Mouse (Mus musculus) kidney, postnatal 0 days (tissue): Measurements from ENCODE around the gene Idnk. TPM values are rescaled to one million over a fixed set of nuclear protein-coding genes. Genes with fewer than 3 reads are reported as not detected.

Experiments used
- ATAC-seq: fragments of 200-750 bp; cut with Nextera tagmentation; replicated peaks from 2 replicates; pipeline ENCODE4 v1.8.0; 2017; ENCODE audit warnings: low read depth, moderate number of reproducible peaks, moderate TSS enrichment, moderate library complexity; ENCODE audit not compliant: low FRiP score
- DNase-seq: peaks from one replicate; pipeline ENCODE4 v3.0.0-alpha.2; 2016; ENCODE audit warnings: low spot score
- H3K27ac ChIP-seq: fragments of 300-500 bp; sonication (generic); 2 replicates; pipeline ENCODE4 v1.5.1; 2014; ENCODE audit warnings: mild to moderate bottlenecking
- H3K27me3 ChIP-seq: fragments of 300-500 bp; sonication (generic); 2 replicates; pipeline ENCODE4 v1.6.1; 2014; ENCODE audit warnings: low read length, mixed read lengths; ENCODE audit not compliant: insufficient read depth
- H3K36me3 ChIP-seq: fragments of 300-500 bp; sonication (generic); 2 replicates; pipeline ENCODE4 v1.6.1; 2014; ENCODE audit warnings: low read length, mixed read lengths; ENCODE audit not compliant: insufficient read depth
- H3K4me1 ChIP-seq: fragments of 300-500 bp; sonication (generic); replicated peaks from 2 replicates; pipeline ENCODE4 v1.6.1; 2014; ENCODE audit warnings: antibody characterized with exemption, low read length, mixed read lengths; ENCODE audit not compliant: insufficient read depth
- H3K4me2 ChIP-seq: fragments of 300-500 bp; sonication (generic); 2 replicates; pipeline ENCODE4 v1.6.1; 2014; ENCODE audit warnings: mild to moderate bottlenecking, low read length, moderate library complexity, mixed read lengths
- H3K4me3 ChIP-seq: fragments of 300-500 bp; sonication (generic); replicated peaks from 2 replicates; pipeline ENCODE4 v1.5.1; 2014; ENCODE audit warnings: low read depth, low read length
- H3K9ac ChIP-seq: fragments of 300-500 bp; sonication (generic); 2 replicates; pipeline ENCODE4 v1.6.1; 2014; ENCODE audit warnings: low read depth, low read length
- H3K9me3 ChIP-seq: fragments of 300-500 bp; sonication (generic); replicated peaks from 2 replicates; pipeline ENCODE4 v1.6.1; 2016; ENCODE audit warnings: low read length, inconsistent platforms, mixed read lengths
- CTCF ChIP-seq: IDR thresholded peaks from 2 replicates; pipeline ENCODE4 v1.5.1; 2016; ENCODE audit warnings: antibody characterized with exemption, low read depth, mild to moderate bottlenecking, moderate library complexity
- WGBS: fragments of 180-500 bp; shearing (Covaris S2); extraction: QIAGEN DNeasy Blood & Tissue Kit; methylation state at CpG from one replicate; pipeline ENCODE4 v1.1.7; 2014; 5-methylcytosine and 5-hydroxymethylcytosine counted together
- polyA plus RNA-seq: library from polyadenylated mRNA; unstranded; fragments of >200 nt; fragmentation: Nextera tagmentation; extraction: Ambion mirVana; gene quantifications from 2 replicates; pipeline ENCODE4 v1.2.1, GENCODE M21; 2015

The Idnk gene
- polyA plus RNA-seq, 1 experiment from 2014 or later = 48.5 TPM

DNA sequence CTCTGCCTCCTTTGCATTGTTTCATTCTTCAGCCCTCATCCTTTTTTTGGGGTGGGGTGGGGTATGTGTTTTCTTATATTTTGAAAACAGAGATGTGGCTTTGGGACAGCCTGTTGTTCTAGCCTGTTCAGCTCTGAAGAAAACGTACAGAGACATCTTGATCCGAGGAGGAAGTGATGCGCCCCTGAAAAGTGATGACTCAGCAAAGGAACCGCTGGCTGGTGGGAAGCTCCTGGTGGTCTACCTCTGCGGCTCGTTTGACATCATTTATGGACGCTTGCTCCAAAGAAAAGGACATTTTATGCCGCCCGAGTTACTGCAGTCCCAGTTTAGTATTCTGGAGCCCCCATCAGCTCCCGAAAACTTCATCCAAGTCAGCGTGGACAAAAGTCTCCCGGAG is 5.9 kb downstream of the Idnk start:
- TF ChIP-seq CTCF = no peak
- Histone ChIP-seq H3K4me1 (no peaks in the 10 kb centered on the region), H3K4me2 (no peak overlapping the region), H3K9ac (no peak overlapping the region), H3K27ac (no peak overlapping the region), H3K9me3 (no peaks in the 10 kb centered on the region), H3K4me3 (no peak overlapping the region), H3K27me3 (no peaks in the 10 kb centered on the region), H3K36me3 (peaks cover 16% of the 10 kb centered on the region)
- WGBS = 93% methylated on average over 12 of the region's 12 CpGs
- no peak for ATAC-seq
- no peak for DNase-seq

DNA sequence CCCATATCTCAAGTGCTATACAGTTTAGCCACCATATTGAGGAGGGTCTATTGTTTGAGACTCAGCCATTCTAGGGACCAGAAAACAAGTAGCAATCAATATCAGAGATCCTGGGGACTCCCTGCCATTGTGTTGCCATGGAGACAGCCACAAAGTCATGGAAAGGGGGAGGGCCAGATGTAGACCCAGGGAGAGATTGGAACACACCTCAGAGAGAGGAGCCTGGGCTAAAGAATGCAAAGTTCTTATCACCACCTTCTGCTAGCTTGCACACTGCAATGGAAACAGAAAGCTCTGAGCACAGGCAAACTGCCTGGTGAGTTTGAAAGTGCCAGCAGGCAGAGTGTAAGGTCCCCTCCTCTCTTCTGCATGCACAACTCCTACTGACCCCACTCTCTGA is 10.7 kb downstream of the Idnk start:
- peaks cover 16% of the 10 kb centered on the region; the same call in 1 of the 2 replicates for H3K36me3 ChIP-seq
- no peak for TF ChIP-seq CTCF
- H3K27ac ChIP-seq = no peak overlapping the region
- H3K4me1 ChIP-seq = no peaks in the 10 kb centered on the region
- no peak overlapping the region for H3K9ac ChIP-seq
- H3K4me2 ChIP-seq = no peak overlapping the region
- DNase-seq (no peak), ATAC-seq (no peak)
- no peaks in the 10 kb centered on the region for H3K9me3 ChIP-seq
- H3K27me3 ChIP-seq = no peaks in the 10 kb centered on the region
- H3K4me3 ChIP-seq = no peak overlapping the region

DNA sequence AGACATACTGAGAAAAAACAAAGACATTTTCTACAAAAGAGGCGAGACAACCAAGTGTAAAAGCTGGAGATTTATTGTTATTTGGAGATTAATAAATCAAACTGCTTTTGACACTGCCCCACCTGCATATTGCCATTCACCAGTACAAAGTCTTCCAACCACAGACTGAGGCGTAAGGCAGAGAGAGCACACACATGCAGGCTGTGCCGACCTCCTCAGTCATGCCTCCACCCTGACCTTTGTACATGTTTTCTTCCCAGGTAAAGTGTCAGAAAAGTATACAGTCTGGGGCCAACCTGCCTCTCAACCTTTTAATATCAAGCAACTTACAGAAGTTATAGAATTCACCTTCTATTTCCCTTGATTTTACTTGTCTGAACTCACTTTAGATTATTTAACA is 18.7 kb downstream of the Idnk start:
- ATAC-seq = no peak
- 69% methylated on average over 3 of the region's 3 CpGs for WGBS
- no peaks in the 10 kb centered on the region for H3K9me3 ChIP-seq

DNA sequence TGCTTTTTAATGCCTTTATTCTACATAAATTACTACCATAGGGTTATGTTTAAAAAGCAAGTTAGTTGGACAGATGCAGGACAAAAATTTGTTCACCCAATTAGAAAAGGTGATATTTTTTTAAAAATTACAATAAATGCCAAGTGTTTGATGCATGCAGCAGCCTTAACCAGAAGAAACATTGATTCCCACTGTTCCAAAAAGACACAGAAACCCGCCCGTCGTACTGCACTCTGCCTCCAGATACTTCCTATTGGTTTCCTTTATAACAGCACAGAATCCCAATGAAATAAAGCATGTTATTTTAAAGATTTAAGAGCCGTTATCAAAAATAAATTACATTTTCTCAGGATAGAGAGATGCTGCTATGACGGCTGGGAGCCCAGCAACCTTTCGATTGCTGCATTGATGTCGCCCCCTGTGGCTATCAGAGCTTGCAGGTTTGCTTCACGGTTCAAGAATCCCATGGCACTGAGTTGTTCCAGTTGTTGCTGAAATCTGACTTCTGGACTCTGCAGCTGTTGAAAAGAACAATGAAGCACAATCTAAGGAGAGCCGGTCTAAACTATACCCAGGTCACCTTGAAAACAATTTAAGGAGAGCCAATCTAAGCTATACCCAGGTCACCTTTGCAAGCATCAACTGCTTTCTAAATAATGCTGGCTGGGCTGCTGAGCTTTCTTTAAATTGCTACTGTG is 20.2 kb downstream of the Idnk start:
- ATAC-seq = no peak
- 71% methylated on average over 9 of the region's 9 CpGs for WGBS
- no peaks in the 10 kb centered on the region for H3K27me3 ChIP-seq

More for the DNA sequence above, 18.7 kb downstream of the Idnk start:
- Histone ChIP-seq H3K4me2 (no peak overlapping the region), H3K4me1 (no peaks in the 10 kb centered on the region), H3K9ac (no peak overlapping the region), H3K27ac (no peak overlapping the region), H3K27me3 (no peaks in the 10 kb centered on the region), H3K36me3 (peaks cover 33% of the 10 kb centered on the region), H3K4me3 (no peak overlapping the region)
- no peak for TF ChIP-seq CTCF
- no peak for DNase-seq

DNA sequence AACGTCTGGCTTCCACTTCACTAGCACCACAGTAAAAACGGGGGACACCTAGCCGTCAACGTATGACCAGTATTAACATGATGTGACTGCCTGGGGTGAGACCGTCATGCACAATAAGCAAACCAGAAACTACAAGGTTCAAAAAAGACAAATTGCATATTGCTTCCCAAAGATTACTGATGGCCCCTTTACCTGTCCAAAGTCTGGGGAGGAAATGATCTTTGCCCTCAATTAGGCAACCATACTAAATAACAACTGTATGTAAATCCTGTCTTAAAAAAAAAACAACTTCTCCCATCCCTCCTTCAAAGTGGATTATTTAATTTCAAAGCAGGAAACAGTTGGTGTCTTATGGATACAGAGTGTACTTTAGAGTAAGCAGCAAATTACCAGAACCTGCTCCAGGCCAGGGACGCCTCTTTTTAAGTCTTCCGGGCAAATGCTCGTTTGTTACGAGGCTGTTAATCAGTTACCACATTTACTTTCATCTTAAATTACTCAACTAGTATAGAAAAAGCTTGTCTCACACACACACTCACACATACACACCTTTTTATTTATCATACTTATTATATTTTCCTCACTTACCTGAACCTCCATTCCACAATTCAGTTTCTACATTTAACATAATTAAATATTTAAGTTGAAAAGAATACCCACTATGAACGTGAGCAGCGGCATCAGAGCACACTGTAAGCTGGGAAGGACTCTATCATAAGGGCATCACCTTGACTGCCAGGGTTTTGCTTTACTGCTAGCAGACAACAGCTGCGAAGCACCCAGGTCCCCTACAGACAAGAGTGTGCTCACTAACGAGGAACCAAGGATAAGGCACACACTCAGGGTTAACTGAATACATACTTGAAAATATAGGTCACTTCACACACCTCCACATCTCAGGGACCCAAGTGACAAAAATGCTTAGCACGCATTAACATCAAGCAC is 24.4 kb downstream of the Idnk start:
- TF ChIP-seq CTCF = no peak
- Histone ChIP-seq H3K36me3 (peaks cover 9% of the 10 kb centered on the region; the same call in 1 of the 2 replicates), H3K9ac (no peak overlapping the region), H3K4me3 (no peak overlapping the region), H3K9me3 (no peaks in the 10 kb centered on the region), H3K4me2 (no peak overlapping the region), H3K27ac (0 out of 2 replicates have a peak overlapping the region, but pooled peaks have one; percentile 44), H3K27me3 (no peaks in the 10 kb centered on the region), H3K4me1 (no peaks in the 10 kb centered on the region)
- WGBS = 59% methylated on average over 14 of the region's 14 CpGs
- ATAC-seq (no peak), DNase-seq (no peak)

More for the DNA sequence above, 20.2 kb downstream of the Idnk start:
- no peaks in the 10 kb centered on the region for H3K9me3 ChIP-seq
- H3K4me2 ChIP-seq = no peak overlapping the region
- TF ChIP-seq CTCF = peak; percentile 22; the same call in 1 of the 2 replicates
- peaks cover 32% of the 10 kb centered on the region for H3K36me3 ChIP-seq
- H3K27ac ChIP-seq = no peak overlapping the region
- no peak overlapping the region for H3K9ac ChIP-seq
- H3K4me3 ChIP-seq = no peak overlapping the region
- H3K4me1 ChIP-seq = no peaks in the 10 kb centered on the region
- DNase-seq = peak; percentile 28

DNA sequence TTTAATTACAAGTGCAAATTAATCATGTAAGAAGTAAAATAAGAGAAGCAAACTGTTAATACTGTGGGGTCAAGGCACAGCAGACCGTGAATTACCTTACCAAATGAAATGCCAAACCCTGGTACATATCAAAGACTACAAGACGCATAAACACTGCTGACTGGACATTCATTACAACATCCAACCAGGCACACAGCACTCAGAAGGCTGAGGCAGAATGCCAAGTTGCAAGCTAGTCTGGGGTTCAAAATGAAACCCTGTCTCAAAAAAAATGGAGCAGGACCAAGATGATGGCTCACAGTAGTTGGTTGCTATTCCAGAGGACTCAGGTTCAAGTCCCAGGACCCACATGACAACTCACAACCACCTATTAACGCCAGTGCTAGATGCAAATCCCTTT is 26.7 kb downstream of the Idnk start:
- no peak for TF ChIP-seq CTCF
- ATAC-seq (no peak), DNase-seq (no peak)
- H3K9ac ChIP-seq = no peak overlapping the region
- no peak overlapping the region for H3K27ac ChIP-seq
- no peaks in the 10 kb centered on the region for H3K9me3 ChIP-seq
- no peaks in the 10 kb centered on the region for H3K4me1 ChIP-seq
- H3K36me3 ChIP-seq = peaks cover 18% of the 10 kb centered on the region; the same call in 1 of the 2 replicates
- H3K27me3 ChIP-seq = no peaks in the 10 kb centered on the region
- H3K4me3 ChIP-seq = no peak overlapping the region
- 72% methylated on average over 3 of the region's 3 CpGs for WGBS
- no peak overlapping the region for H3K4me2 ChIP-seq
